Mouse (Mus musculus) erythroblast, embryonic 14.5 days (primary cell): ENCODE measurements around the gene Tiparp. TPM values are rescaled to one million over a fixed set of nuclear protein-coding genes. Genes with fewer than 3 reads are reported as not detected.

Source experiments
- H3K27me3 ChIP-seq: 2 replicates; pipeline ENCODE4 v1.6.1; 2012; ENCODE audit warnings: inconsistent platforms; ENCODE audit not compliant: control insufficient read depth
- H3K36me3 ChIP-seq: 2 replicates; pipeline ENCODE4 v1.6.1; 2012; ENCODE audit warnings: mild to moderate bottlenecking, inconsistent platforms; ENCODE audit not compliant: control insufficient read depth
- H3K4me1 ChIP-seq: 2 replicates; pipeline ENCODE4 v1.6.1; 2012; ENCODE audit warnings: inconsistent platforms; ENCODE audit not compliant: control insufficient read depth
- H3K4me3 ChIP-seq: replicated peaks from 2 replicates; pipeline ENCODE3; 2012; ENCODE audit warnings: moderate library complexity, mild to moderate bottlenecking, inconsistent platforms
- H3K9me3 ChIP-seq: 2 replicates; pipeline ENCODE4 v1.6.1; 2012; ENCODE audit warnings: low read length, inconsistent platforms, mixed read lengths; ENCODE audit not compliant: control insufficient read depth
- GATA1 ChIP-seq: IDR thresholded peaks from 2 replicates; pipeline ENCODE4 v1.6.1; 2012; ENCODE audit warnings: low read length, inconsistent platforms, mixed read lengths
- TAL1 ChIP-seq: IDR thresholded peaks from 3 replicates; pipeline ENCODE4 v1.6.1; 2012; ENCODE audit warnings: low read length, inconsistent platforms, mixed read lengths
- polyA plus RNA-seq: library from polyadenylated mRNA; stranded (reverse); fragments of >175 nt; gene quantifications from 2 replicates; pipeline ENCODE4 v1.2.3, GENCODE M21; 2012

Gene Tiparp
- 0.05 and 0.06 TPM in 2 replicates for polyA plus RNA-seq

DNA sequence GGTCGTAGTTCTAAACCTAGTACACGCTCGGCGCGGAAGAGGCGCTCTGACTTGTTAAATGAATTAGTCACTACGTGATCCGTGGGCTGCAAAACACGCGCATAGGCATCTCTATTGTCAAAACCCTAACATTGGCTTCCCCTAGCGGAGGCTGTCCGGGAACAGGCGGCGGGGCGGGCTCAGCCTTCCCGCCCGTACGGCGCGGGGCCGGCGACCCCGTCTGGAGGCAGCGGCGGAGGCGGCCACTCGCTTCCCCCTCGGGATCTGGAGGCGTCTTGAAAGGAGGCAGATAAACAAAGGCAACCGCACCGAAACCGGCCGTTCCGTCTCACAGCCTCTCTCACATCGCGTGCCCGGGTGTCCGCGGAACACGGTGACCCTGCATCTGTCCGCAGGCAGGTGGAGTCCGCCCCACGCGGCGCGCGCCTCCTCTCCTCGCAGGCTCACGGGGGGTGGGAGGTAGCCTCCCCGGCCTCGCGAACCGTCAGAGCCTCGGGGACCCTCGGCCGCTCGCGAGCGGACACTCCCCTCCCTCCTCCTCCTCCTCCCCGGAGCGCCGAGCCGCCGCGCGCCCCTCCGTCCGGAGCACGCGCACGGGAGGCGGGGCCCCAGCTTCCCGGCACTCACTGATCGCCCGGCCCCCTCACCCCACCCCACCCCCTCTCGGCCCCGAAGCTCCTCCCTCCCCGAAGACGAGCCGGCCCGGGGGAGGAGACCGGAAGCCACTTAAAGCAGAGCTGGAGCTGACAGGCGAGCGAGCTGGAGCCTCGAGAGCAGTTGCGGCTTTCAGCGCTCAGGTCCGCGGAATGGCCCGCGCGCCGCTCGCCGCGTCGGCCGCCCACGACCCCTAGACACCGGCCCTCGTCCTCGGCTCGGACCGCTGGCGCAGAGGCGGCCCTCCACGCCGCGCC lies at the start of gene Tiparp:
TSS of gene Tiparp (plus strand) at position 720 of the 911 bp plus-strand sequence.
- Histone ChIP-seq H3K9me3 (no peaks in the 10 kb centered on the region), H3K4me1 (peaks cover 21% of the 10 kb centered on the region), H3K36me3 (no peaks in the 10 kb centered on the region), H3K27me3 (peaks cover 30% of the 10 kb centered on the region), H3K4me3 (peak within 1 kb of the TSS; percentile 86)
- TF ChIP-seq TAL1, result no peak
- TF ChIP-seq GATA1, result no peak

DNA sequence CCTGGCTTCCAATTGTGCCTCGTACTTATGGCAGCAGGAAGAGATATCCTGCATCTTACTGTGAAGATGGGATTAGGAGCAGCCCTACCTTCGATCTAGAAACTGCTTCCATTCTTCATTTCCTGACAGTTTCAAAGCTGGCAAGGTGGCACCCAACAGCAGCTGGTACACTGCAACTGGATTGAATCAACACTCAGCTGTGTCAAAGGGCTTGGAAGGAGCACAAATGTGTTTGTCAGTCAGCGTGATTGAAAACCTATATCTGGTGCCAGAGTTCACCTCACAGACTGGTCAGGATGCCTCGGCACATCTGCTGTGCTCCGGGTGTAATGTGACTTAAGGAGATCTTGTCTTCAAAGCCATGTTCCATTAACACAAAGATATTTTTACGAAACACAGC lies 47.5 kb upstream of the Tiparp start:
- Histone ChIP-seq H3K4me1 (no peaks in the 10 kb centered on the region), H3K36me3 (no peaks in the 10 kb centered on the region), H3K9me3 (no peaks in the 10 kb centered on the region), H3K4me3 (no peak overlapping the region), H3K27me3 (no peaks in the 10 kb centered on the region)
- no peak for TF ChIP-seq GATA1
- no peak for TF ChIP-seq TAL1

DNA sequence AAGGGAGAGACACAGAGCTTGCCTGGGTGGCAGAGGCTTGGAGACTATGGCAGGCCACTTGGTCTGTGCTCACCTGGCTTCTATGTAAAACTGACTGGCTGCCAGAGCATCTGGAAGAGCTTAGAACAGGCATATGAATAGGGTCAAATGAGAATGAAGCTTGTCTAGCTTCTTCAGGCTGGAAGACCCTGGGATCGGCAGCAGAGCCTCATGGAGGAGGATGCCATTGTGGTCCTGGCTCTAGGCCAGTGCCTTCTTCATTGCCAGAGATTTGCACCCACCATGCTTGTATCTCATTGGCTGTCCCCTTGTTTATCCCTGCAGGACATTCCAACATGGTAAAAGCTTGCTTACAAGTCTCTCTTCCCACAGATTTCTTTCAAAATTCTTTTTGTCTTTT lies 45.9 kb upstream of the Tiparp start:
- Histone ChIP-seq H3K9me3 (no peaks in the 10 kb centered on the region), H3K4me3 (no peak overlapping the region), H3K4me1 (no peaks in the 10 kb centered on the region), H3K27me3 (no peaks in the 10 kb centered on the region), H3K36me3 (no peaks in the 10 kb centered on the region)
- TF ChIP-seq TAL1 (no peak), GATA1 (no peak)

DNA sequence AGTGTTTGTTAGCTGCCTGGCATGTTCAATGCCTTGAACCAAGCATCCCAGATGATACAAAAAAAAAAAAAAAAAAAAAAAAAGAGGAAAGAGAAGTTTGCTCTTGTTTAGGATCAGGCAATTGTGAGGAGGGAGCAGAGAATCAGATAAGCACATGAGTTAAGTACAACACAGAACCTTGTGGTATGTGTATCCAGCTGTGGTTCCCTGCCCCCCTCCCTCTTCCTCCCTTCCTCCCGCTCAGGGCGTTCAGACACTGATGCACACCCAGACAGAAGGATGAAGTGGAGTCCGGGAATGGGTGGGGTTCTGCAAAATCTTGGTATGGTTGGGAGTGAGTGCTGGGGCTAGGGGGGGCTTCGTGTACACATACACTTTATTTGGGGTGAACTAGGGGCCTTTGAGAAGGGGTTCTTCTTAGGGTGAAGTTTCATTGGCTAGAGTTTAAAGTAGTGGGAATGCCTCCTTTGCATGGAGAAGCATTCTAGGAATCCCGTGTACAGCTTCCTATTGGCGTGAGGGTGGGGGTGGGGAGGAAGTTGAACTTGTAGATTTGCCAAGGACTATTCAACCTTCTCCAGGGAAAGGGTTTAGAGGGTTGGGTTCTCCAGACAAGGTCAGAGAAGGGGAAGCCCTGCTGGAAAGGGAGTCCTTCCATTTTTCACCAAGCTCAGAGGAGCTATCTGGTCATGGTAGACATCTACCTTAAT lies 45.4 kb upstream of the Tiparp start:
- Histone ChIP-seq H3K4me3 (no peak overlapping the region), H3K4me1 (no peaks in the 10 kb centered on the region), H3K36me3 (no peaks in the 10 kb centered on the region), H3K9me3 (no peaks in the 10 kb centered on the region), H3K27me3 (no peaks in the 10 kb centered on the region)
- no peak; the same call in 2 of the 3 replicates for TF ChIP-seq TAL1
- no peak for TF ChIP-seq GATA1

GRCm38 (mm10) chr3:65484161-65484733 lies 44.0 kb upstream of the Tiparp start:
- Histone ChIP-seq H3K9me3 (no peaks in the 10 kb centered on the region), H3K4me3 (no peak overlapping the region), H3K4me1 (no peaks in the 10 kb centered on the region), H3K36me3 (no peaks in the 10 kb centered on the region), H3K27me3 (no peaks in the 10 kb centered on the region)
- TF ChIP-seq TAL1 (no peak), GATA1 (no peak)

DNA sequence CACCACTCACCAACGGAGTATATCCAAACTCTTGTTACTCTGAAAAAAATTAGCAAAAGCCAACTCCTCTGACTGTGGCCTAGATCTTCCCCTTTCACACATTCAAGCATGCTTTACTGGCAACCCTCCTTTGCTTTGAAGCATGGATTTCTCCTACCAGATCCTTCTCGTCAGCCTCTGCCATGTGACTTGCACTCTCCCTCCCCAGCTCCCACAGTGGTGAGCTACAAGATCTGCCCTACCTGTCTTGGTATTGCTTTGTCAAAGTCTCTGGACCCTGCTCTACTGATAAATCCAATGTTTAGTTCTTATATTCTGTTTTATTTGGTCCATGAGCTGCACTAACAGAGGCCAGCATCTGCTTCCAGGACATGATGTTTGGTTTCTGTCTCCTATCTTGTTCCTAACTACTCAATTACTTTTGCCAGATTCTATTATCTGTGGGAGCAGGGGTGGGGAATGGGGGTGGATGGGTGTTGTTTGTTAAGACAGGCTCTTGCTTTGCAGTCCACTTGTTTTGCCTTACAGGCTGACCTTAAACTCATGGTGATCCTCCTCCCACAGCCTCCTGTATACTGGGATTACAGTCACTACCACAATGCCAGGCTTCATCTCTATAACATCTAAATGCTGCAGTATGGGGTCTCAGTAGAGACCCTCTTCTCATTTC lies 40.7 kb upstream of the Tiparp start:
- no peaks in the 10 kb centered on the region for H3K27me3 ChIP-seq
- no peaks in the 10 kb centered on the region for H3K4me1 ChIP-seq
- H3K36me3 ChIP-seq, result no peaks in the 10 kb centered on the region
- no peak overlapping the region for H3K4me3 ChIP-seq
- H3K9me3 ChIP-seq, result no peaks in the 10 kb centered on the region
- TF ChIP-seq GATA1 (no peak), TAL1 (no peak)

DNA sequence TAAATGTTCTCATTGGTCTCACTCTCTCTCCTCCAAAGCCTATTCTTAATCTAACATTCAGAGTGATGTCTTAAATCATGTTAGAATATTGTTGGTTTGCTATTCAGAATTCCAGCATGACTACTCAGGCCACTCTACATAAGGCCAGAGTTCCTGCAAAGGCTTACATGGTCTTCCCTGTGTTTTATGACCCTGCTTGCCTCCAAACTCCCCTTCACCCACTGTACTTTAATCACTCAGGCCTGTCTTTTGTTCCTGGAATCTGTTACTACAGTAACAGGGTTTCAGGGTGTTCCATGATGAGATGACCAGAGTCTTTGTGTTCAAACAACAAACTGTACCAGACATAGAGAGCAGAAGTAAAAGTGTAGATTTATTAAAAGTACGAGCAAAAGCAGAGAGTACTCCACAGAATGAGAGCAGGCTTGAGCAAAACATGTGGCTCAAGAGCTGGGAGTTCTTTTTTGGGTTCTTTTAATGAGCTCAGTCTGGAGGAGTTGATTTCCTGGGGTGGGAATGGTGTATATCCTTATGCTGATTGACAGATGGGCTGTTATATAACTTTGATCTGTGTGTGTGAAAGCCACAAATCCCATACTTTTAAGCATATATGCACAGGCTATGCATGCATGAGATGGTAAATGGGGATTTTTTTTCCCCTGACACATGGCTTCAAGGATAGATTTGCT lies 39.5 kb upstream of the Tiparp start:
- Histone ChIP-seq H3K36me3 (no peaks in the 10 kb centered on the region), H3K9me3 (no peaks in the 10 kb centered on the region), H3K27me3 (no peaks in the 10 kb centered on the region), H3K4me3 (no peak overlapping the region), H3K4me1 (no peaks in the 10 kb centered on the region)
- TF ChIP-seq GATA1, result no peak
- no peak for TF ChIP-seq TAL1

DNA sequence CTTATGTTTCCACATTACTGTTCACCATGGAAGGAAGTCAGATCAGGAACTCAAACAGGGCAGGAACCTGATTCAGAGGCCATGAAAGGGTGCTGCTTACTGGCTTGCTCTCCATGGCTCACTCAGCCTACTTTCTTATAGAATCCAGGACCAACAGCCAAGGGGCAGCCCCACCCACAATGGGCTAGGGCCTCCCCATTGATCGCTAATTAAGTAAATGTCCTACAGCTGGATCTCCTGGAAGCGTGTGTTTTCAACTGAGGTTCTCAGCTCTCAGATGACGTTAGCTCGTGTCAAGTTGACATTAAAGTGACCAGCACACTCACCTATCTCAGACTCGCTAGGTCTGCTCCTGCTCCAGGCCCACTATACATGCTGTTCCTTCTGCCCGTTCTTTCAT lies 38.6 kb upstream of the Tiparp start:
- H3K27me3 ChIP-seq, result no peaks in the 10 kb centered on the region
- no peaks in the 10 kb centered on the region for H3K4me1 ChIP-seq
- H3K9me3 ChIP-seq, result no peaks in the 10 kb centered on the region
- H3K4me3 ChIP-seq, result no peak overlapping the region
- no peak for TF ChIP-seq TAL1
- TF ChIP-seq GATA1, result no peak
- H3K36me3 ChIP-seq, result no peaks in the 10 kb centered on the region
